Mouse (Mus musculus): ENCODE measurements around the gene Creb5.

DNA sequence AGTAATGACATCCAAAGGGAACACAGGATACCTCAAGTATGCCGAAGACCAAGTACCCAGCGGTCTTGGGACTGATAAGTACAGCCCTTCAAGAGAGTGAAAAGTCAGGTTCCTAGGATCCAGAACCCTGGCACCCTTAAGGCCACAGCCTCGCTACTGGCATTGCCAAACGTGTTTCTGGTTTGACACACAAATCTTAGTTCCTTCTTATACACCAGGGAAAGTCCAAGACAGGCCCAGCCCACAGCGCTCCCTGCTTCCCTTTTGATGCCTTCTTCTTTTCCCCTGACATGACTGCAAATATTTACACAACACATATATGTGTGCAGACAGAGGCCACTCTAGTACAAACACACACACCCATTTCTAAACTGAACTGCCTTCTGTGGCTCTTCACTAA is 423.5 kb downstream of the Creb5 start:
- TF ChIP-seq CTCF (IDR thresholded peaks at IDR 0.05), result no peak
- no peak for TF ChIP-seq POLR2A (IDR thresholded peaks at IDR 0.05; ENCODE audit: insufficient read depth, low read depth, low read length)
- no peak for TF ChIP-seq EP300 (IDR thresholded peaks at IDR 0.05; ENCODE audit: insufficient read depth, low read depth, low read length)

Data from heart, adult 2 months (tissue).